Mouse (Mus musculus): ENCODE measurements at regions not wholly inside any gene's neighbourhood (a gene's known extent, or its start where the extent isn't known, plus 50 kb on each side); places are given as distances from the start of the nearest gene placed in this dataset.

DNA sequence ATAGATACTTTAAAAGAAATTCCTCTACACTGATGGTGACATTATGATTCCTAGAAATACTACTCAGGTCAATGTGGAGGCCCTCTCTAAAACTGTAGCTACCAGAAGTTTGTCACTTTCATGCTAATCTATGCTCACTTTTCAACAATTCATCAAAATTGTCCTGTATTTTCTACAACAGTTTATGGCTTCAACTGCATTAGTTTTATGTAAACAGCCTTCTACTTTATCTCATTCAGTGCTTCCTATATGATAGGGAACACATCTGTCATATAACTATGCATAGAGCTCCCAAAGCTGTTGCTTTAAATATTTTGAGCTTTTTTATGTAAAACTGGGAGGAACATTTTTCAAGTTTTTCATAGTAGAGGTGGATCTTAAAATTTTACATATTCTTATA lies 338.7 kb upstream of the Dph6 start:
- TF ChIP-seq EP300 (IDR thresholded peaks at IDR 0.05; ENCODE audit: low read depth) (no peak), CTCF (IDR thresholded peaks at IDR 0.05; ENCODE audit: low read depth) (no peak)
